Mouse (Mus musculus) frontal cortex, postnatal 36 days (tissue): ENCODE measurements at regions not wholly inside any gene's neighbourhood (a gene's known extent, or its start where the extent isn't known, plus 50 kb on each side); places are given as distances from the start of the nearest gene placed in this dataset.

Experiments used
- DNase-seq, 2 experiments: peaks; one replicate each; pipeline ENCODE4 v3.0.0; 2022; ENCODE audit warnings: low spot score in 2 of 2

GRCm38 (mm10) chr14:62057096-62057495 is 235.3 kb upstream of the Rnaseh2b start:
- DNase-seq: no peak

GRCm38 (mm10) chr14:62058100-62058499 is 234.3 kb upstream of the Rnaseh2b start:
- DNase-seq: no peak

- no peak for DNase-seq
Observed at GRCm38 (mm10) chr14:62071140-62071539, 221.2 kb upstream of the Rnaseh2b start.

GRCm38 (mm10) chr14:62084047-62084446 is 208.3 kb upstream of the Rnaseh2b start:
- DNase-seq: no peak

- no peak for DNase-seq
Observed at GRCm38 (mm10) chr14:62088174-62088573, 204.2 kb upstream of the Rnaseh2b start.

GRCm38 (mm10) chr14:62117532-62117931 is 174.9 kb upstream of the Rnaseh2b start:
- no peak for DNase-seq

- DNase-seq: no peak
Observed at GRCm38 (mm10) chr14:62118542-62118953, 173.8 kb upstream of the Rnaseh2b start.

GRCm38 (mm10) chr14:62128918-62129317 is 163.5 kb upstream of the Rnaseh2b start:
- no peak for DNase-seq

- no peak for DNase-seq
Observed at GRCm38 (mm10) chr14:62132353-62132816, 160.0 kb upstream of the Rnaseh2b start.

- peak; percentile 6 to 24 for DNase-seq
Observed at GRCm38 (mm10) chr14:62137981-62138380, 154.4 kb upstream of the Rnaseh2b start.

- DNase-seq: no peak
Observed at GRCm38 (mm10) chr14:62144385-62145030, 147.9 kb upstream of the Rnaseh2b start.

- no peak for DNase-seq
Observed at GRCm38 (mm10) chr14:62157038-62157716, 135.2 kb upstream of the Rnaseh2b start.

- DNase-seq: no peak
Observed at GRCm38 (mm10) chr14:62159690-62160089, 132.7 kb upstream of the Rnaseh2b start.

- no peak for DNase-seq
Observed at GRCm38 (mm10) chr14:62163120-62163796, 129.1 kb upstream of the Rnaseh2b start.

- DNase-seq: no peak
Observed at GRCm38 (mm10) chr14:62164918-62165317, 127.5 kb upstream of the Rnaseh2b start.

GRCm38 (mm10) chr14:62166006-62166405 is 126.4 kb upstream of the Rnaseh2b start:
- peak in 1 of 2 experiments; percentile 51 for DNase-seq

- no peak for DNase-seq
Observed at GRCm38 (mm10) chr14:62166596-62166995, 125.8 kb upstream of the Rnaseh2b start.

- DNase-seq: no peak
Observed at GRCm38 (mm10) chr14:62167090-62167489, 125.3 kb upstream of the Rnaseh2b start.

GRCm38 (mm10) chr14:62168711-62169110 is 123.7 kb upstream of the Rnaseh2b start:
- no peak for DNase-seq

GRCm38 (mm10) chr14:62170385-62170784 is 122.0 kb upstream of the Rnaseh2b start:
- DNase-seq: no peak

GRCm38 (mm10) chr14:62171256-62172047 is 120.9 kb upstream of the Rnaseh2b start:
- no peak for DNase-seq
